Comparison of ENCODE assay signal across 34 mouse cellular contexts in genomic region chr15:47235631-47236030, GRCm38 (mm10).
"Had no signal": no experiment of that assay in that cellular context is flagged by ENCODE, and none has a peak within 500 bp of the region (broad histone marks: within the 10 kb centered on the region; RNA-seq: fewer than 3 reads in every experiment).

No protein-coding gene starts in this region.

- H3K27ac ChIP-seq: heart, embryonic 13.5 days; heart, embryonic 15.5 days; hindbrain, embryonic 10.5 days; hindbrain, embryonic 12.5 days; hindbrain, embryonic 13.5 days; hindbrain, embryonic 14.5 days; hindbrain, embryonic 15.5 days; hindbrain, postnatal 0 days; intestine, embryonic 15.5 days; kidney, embryonic 15.5 days; kidney, postnatal 0 days; layer of hippocampus, adult 2 months; left cerebral cortex, adult 2 months had no signal

- H3K4me1 ChIP-seq: heart, embryonic 12.5 days; heart, embryonic 13.5 days; heart, embryonic 15.5 days; hindbrain, embryonic 10.5 days; hindbrain, embryonic 12.5 days; hindbrain, embryonic 13.5 days; hindbrain, embryonic 15.5 days; intestine, embryonic 15.5 days; kidney, embryonic 15.5 days had no signal

- H3K9ac ChIP-seq: heart, embryonic 12.5 days; heart, embryonic 13.5 days; heart, embryonic 15.5 days; hindbrain, embryonic 12.5 days; hindbrain, embryonic 13.5 days; hindbrain, embryonic 14.5 days; hindbrain, embryonic 15.5 days; intestine, embryonic 15.5 days; kidney, embryonic 15.5 days had no signal

- H3K4me3 ChIP-seq: heart, embryonic 12.5 days; heart, embryonic 13.5 days; heart, embryonic 15.5 days; hindbrain, embryonic 10.5 days; hindbrain, embryonic 12.5 days; hindbrain, embryonic 13.5 days; hindbrain, embryonic 15.5 days; intestine, embryonic 15.5 days; kidney, embryonic 15.5 days; layer of hippocampus, adult 2 months; left cerebral cortex, adult 2 months had no signal

- ATAC-seq: hindbrain, embryonic 16.5 days; hindbrain, postnatal 0 days; inflammation-experienced regulatory T-cells, adult 6 months; intestine, embryonic 15.5 days; intestine, embryonic 16.5 days; intestine, postnatal 0 days had no signal

- H3K36me3 ChIP-seq: heart, embryonic 12.5 days; heart, embryonic 13.5 days; heart, embryonic 15.5 days; hindbrain, embryonic 10.5 days; hindbrain, embryonic 12.5 days; hindbrain, embryonic 13.5 days; hindbrain, embryonic 15.5 days; intestine, embryonic 15.5 days; kidney, embryonic 15.5 days had no signal

- H3K27me3 ChIP-seq: heart, embryonic 12.5 days; heart, embryonic 13.5 days; heart, embryonic 15.5 days; hindbrain, embryonic 12.5 days; hindbrain, embryonic 13.5 days; hindbrain, embryonic 15.5 days; intestine, embryonic 15.5 days; kidney, embryonic 15.5 days had no signal

- H3K9me3 ChIP-seq: heart, embryonic 12.5 days; heart, embryonic 13.5 days; heart, embryonic 15.5 days; hindbrain, embryonic 10.5 days; hindbrain, embryonic 12.5 days; hindbrain, embryonic 13.5 days; hindbrain, embryonic 15.5 days; intestine, embryonic 15.5 days; kidney, embryonic 15.5 days had no signal

- DNase-seq: heart, postnatal 10 days; heart, postnatal 14 days; heart, postnatal 36 days; heart, postnatal 4 days; kidney, adult 11 months; kidney, adult 18-20 months; kidney, adult 2 months; kidney, adult 8-10 months; kidney, adult 9 months; kidney, postnatal 10 days; kidney, postnatal 14 days; kidney, postnatal 25 days; kidney, postnatal 36 days; kidney, postnatal 4 days; layer of hippocampus, adult 9-11 months; layer of hippocampus, postnatal 36 days had no signal
